Mouse (Mus musculus) neural tube, embryonic 14.5 days (tissue): ENCODE measurements around the gene Mrpl12. TPM values are rescaled to one million over a fixed set of nuclear protein-coding genes. Genes with fewer than 3 reads are reported as not detected.

ENCODE experiments used
- ATAC-seq: fragments of 200-750 bp; cut with Nextera tagmentation; 2 replicates; pipeline ENCODE4 v1.8.0; 2017; ENCODE audit warnings: low read depth, mild to moderate bottlenecking, moderate TSS enrichment, moderate library complexity
- H3K27ac ChIP-seq: fragments of 300-500 bp; sonication (generic); 2 replicates; pipeline ENCODE4 v1.5.1; 2014; ENCODE audit warnings: low read depth, mild to moderate bottlenecking, control low read depth, low read length, moderate library complexity, mixed read lengths
- H3K27me3 ChIP-seq: fragments of 300-500 bp; sonication (generic); 2 replicates; pipeline ENCODE4 v1.6.1; 2014; ENCODE audit warnings: low read length; ENCODE audit not compliant: control insufficient read depth, insufficient read depth
- H3K36me3 ChIP-seq: fragments of 300-500 bp; sonication (generic); 2 replicates; pipeline ENCODE4 v1.6.1; 2014; ENCODE audit warnings: low read length, mixed read lengths; ENCODE audit not compliant: control insufficient read depth, insufficient read depth
- H3K4me1 ChIP-seq: fragments of 300-500 bp; sonication (generic); 2 replicates; pipeline ENCODE4 v1.6.1; 2014; ENCODE audit warnings: low read length; ENCODE audit not compliant: control insufficient read depth, insufficient read depth
- H3K4me2 ChIP-seq: fragments of 300-500 bp; sonication (generic); 2 replicates; pipeline ENCODE4 v1.6.1; 2014; ENCODE audit warnings: mild to moderate bottlenecking, low read depth, low read length, control low read depth
- H3K4me3 ChIP-seq: fragments of 300-500 bp; sonication (generic); 2 replicates; pipeline ENCODE4 v1.5.1; 2014; ENCODE audit warnings: low read depth, low read length, control low read depth, mixed read lengths
- H3K9ac ChIP-seq: fragments of 300-500 bp; sonication (generic); replicated peaks from 2 replicates; pipeline ENCODE4 v1.6.1; 2014; ENCODE audit warnings: low read depth, mild to moderate bottlenecking, control low read depth, low read length, mixed read lengths
- H3K9me3 ChIP-seq: fragments of 300-500 bp; sonication (generic); 2 replicates; pipeline ENCODE4 v1.6.1; 2016; ENCODE audit warnings: low read length; ENCODE audit not compliant: control insufficient read depth
- WGBS: fragments of 180-500 bp; shearing (Covaris S2); extraction: QIAGEN DNeasy Blood & Tissue Kit; methylation state at CpG from one replicate; pipeline ENCODE4 v1.1.7; 2014; 5-methylcytosine and 5-hydroxymethylcytosine counted together
- polyA plus RNA-seq: library from polyadenylated mRNA; unstranded; fragments of >200 nt; fragmentation: Nextera tagmentation; extraction: Ambion mirVana; gene quantifications from 2 replicates; pipeline ENCODE4 v1.2.1, GENCODE M21; 2014

Gene Mrpl12
- polyA plus RNA-seq, 1 experiment from 2014 or later: 135 TPM

DNA sequence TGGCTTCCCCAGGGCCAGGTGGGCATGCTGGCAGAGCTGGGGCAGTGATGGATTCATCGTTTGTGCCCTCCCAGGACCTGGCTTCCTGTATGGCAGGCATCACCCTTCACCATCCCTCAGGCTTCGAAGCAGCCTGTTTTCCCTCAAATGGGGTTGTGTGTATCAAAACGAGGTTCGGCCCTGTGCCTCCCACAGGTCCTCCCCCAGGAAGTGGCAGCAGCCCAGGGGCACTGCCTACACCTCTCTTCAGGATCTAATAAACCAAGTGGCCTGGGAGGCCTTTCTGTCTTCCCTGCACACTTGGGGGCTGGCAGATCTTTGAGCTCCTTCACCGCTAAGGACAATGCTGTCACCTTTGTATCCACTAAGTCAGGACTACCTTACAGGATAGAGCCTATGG, 14.5 kb downstream of the Mrpl12 start:
- H3K27me3 ChIP-seq: no peaks in the 10 kb centered on the region
- no peak overlapping the region for H3K4me3 ChIP-seq
- 93% methylated on average over 5 of the region's 5 CpGs for WGBS
- no peaks in the 10 kb centered on the region for H3K4me1 ChIP-seq
- no peak overlapping the region for H3K9ac ChIP-seq
- H3K36me3 ChIP-seq: peaks cover 23% of the 10 kb centered on the region
- ATAC-seq: no peak
- no peak overlapping the region for H3K4me2 ChIP-seq
- no peak overlapping the region for H3K27ac ChIP-seq
- no peaks in the 10 kb centered on the region for H3K9me3 ChIP-seq

DNA sequence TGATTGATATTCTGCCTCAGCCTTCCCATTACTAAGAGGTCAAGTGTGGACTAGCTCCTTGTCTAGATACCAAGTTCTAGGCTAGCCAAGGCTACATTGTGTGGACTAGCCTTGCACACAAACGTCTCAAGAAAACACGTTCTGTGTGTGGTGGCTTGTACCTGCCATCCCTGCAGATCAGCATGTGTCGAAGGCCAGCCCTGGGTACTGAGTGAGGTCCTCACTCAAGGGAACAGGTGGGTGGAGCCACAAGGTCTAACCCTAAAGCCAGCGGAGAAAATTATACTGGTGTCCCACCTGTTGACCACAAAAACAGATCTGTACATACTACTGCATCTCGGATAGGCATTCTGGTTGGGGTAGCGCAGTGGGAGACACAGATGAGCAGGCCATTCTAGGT, 15.5 kb downstream of the Mrpl12 start:
- ATAC-seq: no peak
- H3K4me2 ChIP-seq: no peak overlapping the region
- WGBS: 87% methylated on average over 6 of the region's 6 CpGs
- peaks cover 19% of the 10 kb centered on the region for H3K36me3 ChIP-seq
- H3K27me3 ChIP-seq: no peaks in the 10 kb centered on the region
- H3K9me3 ChIP-seq: no peaks in the 10 kb centered on the region
- no peaks in the 10 kb centered on the region for H3K4me1 ChIP-seq
- H3K4me3 ChIP-seq: no peak overlapping the region
- H3K27ac ChIP-seq: no peak overlapping the region
- no peak overlapping the region for H3K9ac ChIP-seq

DNA sequence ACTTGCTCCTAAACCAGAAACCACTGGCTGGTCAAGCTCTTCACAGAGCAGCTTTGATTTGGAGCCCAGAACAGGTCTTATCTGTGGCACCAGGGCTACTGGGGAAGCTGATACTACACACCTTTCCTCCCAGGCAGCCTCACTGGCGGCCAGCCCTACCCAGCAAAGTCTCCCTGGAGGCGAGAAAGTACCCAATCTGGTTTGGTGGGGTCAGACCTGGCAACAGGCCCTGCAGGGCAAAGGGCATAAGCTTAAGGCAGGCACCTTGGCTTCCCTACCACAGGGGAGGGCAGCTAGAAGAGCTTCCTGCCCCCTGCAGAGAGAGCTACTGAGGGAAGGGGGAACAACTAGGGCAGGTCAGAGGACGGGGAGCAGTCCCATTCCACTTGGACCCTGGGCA, 15.9 kb downstream of the Mrpl12 start:
- ATAC-seq: no peak
- 22% methylated on average over 3 of the region's 3 CpGs for WGBS
- H3K9me3 ChIP-seq: no peaks in the 10 kb centered on the region
- H3K27me3 ChIP-seq: no peaks in the 10 kb centered on the region
- H3K4me2 ChIP-seq: no peak overlapping the region
- H3K36me3 ChIP-seq: peaks cover 15% of the 10 kb centered on the region
- no peak overlapping the region for H3K4me3 ChIP-seq
- H3K4me1 ChIP-seq: no peaks in the 10 kb centered on the region
- no peak overlapping the region for H3K9ac ChIP-seq
- no peak overlapping the region for H3K27ac ChIP-seq

DNA sequence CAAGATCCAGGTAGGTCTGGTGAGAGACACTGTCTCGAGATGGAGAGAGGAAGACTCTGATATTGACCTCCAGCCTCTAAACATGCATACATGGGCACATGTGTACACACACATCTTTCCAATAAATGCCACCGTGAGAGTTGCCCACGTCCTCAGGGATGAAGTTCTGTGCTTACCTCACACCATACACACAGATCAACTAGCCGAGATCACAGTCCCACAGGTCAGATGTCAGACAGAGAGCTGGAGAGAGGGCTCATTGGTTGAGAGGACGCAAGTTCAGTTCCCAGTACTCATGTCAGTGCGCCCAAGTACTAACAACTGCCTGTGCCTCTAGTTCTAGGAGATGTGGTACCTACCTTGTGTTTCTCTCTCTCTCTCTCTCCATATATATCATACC, 16.6 kb downstream of the Mrpl12 start:
- Histone ChIP-seq H3K4me2 (no peak overlapping the region), H3K9me3 (no peaks in the 10 kb centered on the region), H3K9ac (no peak overlapping the region), H3K4me3 (no peak overlapping the region), H3K27ac (no peak overlapping the region), H3K4me1 (no peaks in the 10 kb centered on the region), H3K36me3 (peaks cover 8% of the 10 kb centered on the region; the same call in 1 of the 2 replicates), H3K27me3 (no peaks in the 10 kb centered on the region)
- 72% methylated on average over 6 of the region's 6 CpGs for WGBS
- ATAC-seq: no peak

- no peak for ATAC-seq
- no peaks in the 10 kb centered on the region for H3K4me1 ChIP-seq
- no peak overlapping the region for H3K4me3 ChIP-seq
- peaks cover 3% of the 10 kb centered on the region; the same call in 1 of the 2 replicates for H3K36me3 ChIP-seq
- no peaks in the 10 kb centered on the region for H3K9me3 ChIP-seq
- no peak overlapping the region for H3K4me2 ChIP-seq
- no peak overlapping the region for H3K9ac ChIP-seq
- 81% methylated on average over 4 of the region's 4 CpGs for WGBS
- H3K27ac ChIP-seq: no peak overlapping the region
- no peaks in the 10 kb centered on the region for H3K27me3 ChIP-seq
Observed at GRCm38 (mm10) chr11:120501701-120502100, 17.3 kb downstream of the Mrpl12 start.

DNA sequence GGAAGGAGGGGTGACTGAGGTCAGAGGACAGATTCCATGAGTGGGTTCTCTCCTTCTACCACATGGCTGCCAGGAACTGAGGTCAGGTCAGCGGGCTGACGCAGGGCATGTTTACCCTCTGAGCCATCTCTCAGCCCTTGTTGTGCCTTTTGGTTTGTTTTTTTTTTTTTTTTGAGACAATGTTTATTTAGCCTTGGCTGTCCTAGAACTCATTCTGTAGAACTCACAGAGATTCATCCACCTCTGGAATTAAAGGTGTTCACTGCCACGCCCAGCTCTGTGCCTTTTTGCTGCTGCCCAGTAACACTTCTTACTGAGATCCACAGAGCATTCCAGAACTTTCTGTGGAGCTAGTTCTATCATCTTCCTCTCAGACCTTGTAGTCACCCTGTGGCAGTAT, 21.2 kb downstream of the Mrpl12 start:
- no peaks in the 10 kb centered on the region for H3K27me3 ChIP-seq
- no peak overlapping the region for H3K4me2 ChIP-seq
- H3K9ac ChIP-seq: no peak overlapping the region
- no peaks in the 10 kb centered on the region for H3K9me3 ChIP-seq
- H3K27ac ChIP-seq: no peak overlapping the region
- no peak for ATAC-seq
- no peak overlapping the region for H3K4me3 ChIP-seq
- no peaks in the 10 kb centered on the region for H3K36me3 ChIP-seq
- peaks cover 3% of the 10 kb centered on the region; the same call in 1 of the 2 replicates for H3K4me1 ChIP-seq
- WGBS: 97% methylated on average over 3 of the region's 3 CpGs

DNA sequence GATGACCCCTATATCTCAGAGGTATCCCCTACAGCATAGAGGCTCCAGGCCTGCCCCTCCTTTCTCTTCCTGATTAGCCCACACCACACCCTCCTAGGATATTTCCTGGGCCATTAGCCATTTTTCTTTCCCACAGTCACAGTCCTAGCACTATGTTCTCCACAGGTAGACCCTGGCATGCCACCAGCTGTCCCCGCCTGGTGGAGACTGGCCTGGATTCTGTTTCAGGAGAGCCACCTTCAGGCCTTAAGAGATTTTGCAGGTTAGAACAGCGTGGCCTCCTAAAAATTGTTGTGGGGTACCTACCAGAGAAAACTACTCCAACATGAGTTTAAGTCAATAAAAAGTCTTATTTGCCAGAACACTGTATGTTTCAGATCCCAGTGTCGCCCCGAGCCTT, 22.5 kb downstream of the Mrpl12 start:
- WGBS: 43% methylated on average over 4 of the region's 4 CpGs
- Histone ChIP-seq H3K36me3 (no peaks in the 10 kb centered on the region), H3K27me3 (no peaks in the 10 kb centered on the region), H3K4me3 (no peak overlapping the region), H3K9ac (no peak overlapping the region), H3K27ac (no peak overlapping the region), H3K4me1 (peaks cover 4% of the 10 kb centered on the region; the same call in 1 of the 2 replicates), H3K9me3 (no peaks in the 10 kb centered on the region), H3K4me2 (no peak overlapping the region)
- ATAC-seq: no peak

DNA sequence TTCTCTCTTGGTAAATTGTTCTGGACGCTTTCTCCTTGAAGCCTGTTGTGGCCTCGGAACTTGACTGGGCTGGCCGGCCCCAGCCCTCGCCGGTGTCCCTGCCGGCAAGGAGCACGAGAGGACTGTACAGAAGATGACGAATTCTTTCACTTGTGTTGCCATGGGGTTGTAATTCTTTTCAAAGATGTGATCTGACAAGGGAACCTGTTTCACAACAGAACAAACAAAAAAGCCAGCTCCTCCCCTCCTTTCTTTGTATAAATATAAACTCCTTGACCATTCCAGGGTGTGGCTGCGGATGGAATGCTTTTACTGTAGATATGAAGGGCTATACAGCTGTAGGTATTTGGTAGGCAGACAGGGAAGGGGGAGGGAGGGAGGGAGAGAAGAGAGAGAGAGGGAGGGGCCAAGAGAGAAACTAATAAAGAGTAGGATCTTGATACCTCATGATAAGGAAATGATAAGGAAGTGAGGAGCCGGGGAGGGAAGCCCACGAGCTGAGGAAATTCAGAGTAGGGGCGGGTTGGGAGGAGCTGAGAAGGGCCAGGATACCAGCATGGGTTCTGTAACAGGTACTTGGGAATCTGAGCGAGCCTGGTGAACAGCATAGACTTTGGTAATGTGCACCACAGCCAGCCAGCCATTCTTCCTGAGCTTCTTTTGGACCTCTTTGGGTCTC, 23.3 kb downstream of the Mrpl12 start:
- Histone ChIP-seq H3K36me3 (no peaks in the 10 kb centered on the region), H3K9me3 (no peaks in the 10 kb centered on the region), H3K27me3 (no peaks in the 10 kb centered on the region), H3K4me1 (peaks cover 4% of the 10 kb centered on the region; the same call in 1 of the 2 replicates), H3K4me2 (no peak overlapping the region), H3K9ac (no peak overlapping the region), H3K4me3 (no peak overlapping the region), H3K27ac (no peak overlapping the region)
- 65% methylated on average over 13 of the region's 13 CpGs for WGBS
- ATAC-seq: no peak

- ATAC-seq: no peak
- Histone ChIP-seq H3K4me3 (no peak overlapping the region), H3K4me1 (peaks cover 4% of the 10 kb centered on the region; the same call in 1 of the 2 replicates), H3K9ac (no peak overlapping the region), H3K27ac (no peak overlapping the region), H3K27me3 (no peaks in the 10 kb centered on the region), H3K36me3 (no peaks in the 10 kb centered on the region), H3K9me3 (no peaks in the 10 kb centered on the region), H3K4me2 (no peak overlapping the region)
- WGBS: 89% methylated on average over 9 of the region's 9 CpGs
Observed at GRCm38 (mm10) chr11:120508290-120508870, 24.0 kb downstream of the Mrpl12 start.
